Mouse (Mus musculus): ENCODE results near the gene Piwil4.
"Not testable (repeated sequence)": the region's sequence is repeated elsewhere in the genome, so short reads cannot be mapped to it uniquely, and the experiment has no call there.

DNA sequence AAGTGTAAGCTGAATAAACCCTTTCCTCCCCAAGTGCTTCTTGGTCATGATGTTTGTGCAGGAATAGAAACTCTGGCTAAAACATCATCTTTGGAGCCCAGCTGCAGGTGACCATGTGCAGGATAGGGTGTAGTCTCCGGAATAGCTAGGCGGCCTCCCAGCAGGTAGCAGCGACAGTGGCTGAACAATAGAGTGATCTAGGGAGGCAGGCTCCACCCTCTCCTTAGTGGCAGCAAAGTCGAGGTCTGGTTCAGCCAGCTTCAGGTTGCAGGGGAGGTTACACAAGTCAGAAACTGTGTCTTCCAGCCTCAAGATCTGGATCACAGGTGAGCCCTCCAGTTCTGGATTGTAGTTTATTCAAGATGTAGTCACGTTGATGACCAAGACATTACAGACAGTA is 68.6 kb downstream of the Piwil4 start:
- TF ChIP-seq CTCF, EP300 (IDR thresholded peaks at IDR 0.05): not testable (repeated sequence)
